Mouse (Mus musculus) bone marrow macrophage, adult 2 months (primary cell): ENCODE results near the gene Cuedc1.

Source experiments
- CTCF ChIP-seq: IDR thresholded peaks from 2 replicates; pipeline ENCODE4 v1.5.1; 2012; ENCODE audit warnings: low read depth, mild to moderate bottlenecking, low read length, moderate library complexity
- POLR2A ChIP-seq: IDR thresholded peaks from 2 replicates; pipeline ENCODE4 v1.6.1; 2012; ENCODE audit warnings: mild to moderate bottlenecking, low read depth, low read length, borderline replicate concordance

DNA sequence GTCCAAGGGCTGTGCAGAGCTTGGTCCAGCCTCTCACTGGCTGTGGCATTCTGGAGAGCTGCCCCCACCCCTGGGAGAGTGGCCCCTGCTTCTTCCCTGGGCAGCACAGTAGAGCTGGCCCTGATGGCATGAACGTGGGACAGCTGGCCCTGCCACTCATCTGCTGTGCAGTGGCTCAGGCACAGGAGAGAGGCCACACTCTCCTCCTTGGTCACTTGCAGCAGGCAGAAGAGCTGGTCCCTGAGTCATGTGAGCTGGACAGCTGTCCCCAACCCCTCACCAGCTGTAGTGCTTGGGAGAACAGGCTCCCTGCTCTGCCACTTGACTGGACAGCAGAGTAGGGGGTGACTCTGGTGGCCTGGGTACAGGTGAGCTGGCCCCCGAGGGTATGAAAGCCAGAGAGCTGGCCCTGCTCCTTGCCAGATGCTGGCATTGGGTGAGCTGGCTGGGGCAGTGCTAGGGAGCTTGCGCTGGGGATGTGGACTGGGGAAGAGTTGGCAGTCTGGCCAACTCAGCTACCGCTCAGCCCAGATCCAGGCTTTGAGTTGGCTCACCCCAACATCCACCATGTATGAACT is 133.4 kb downstream of the Cuedc1 start:
- TF ChIP-seq CTCF (no peak), POLR2A (no peak)
